Mouse (Mus musculus): ENCODE measurements around the gene Armh2.
A peak's percentile ranks its signal among the peaks of the same experiment; 100 is the strongest.
"Not testable (repeated sequence)": the region's sequence is repeated elsewhere in the genome, so short reads cannot be mapped to it uniquely, and the experiment has no call there.

The Armh2 gene

DNA sequence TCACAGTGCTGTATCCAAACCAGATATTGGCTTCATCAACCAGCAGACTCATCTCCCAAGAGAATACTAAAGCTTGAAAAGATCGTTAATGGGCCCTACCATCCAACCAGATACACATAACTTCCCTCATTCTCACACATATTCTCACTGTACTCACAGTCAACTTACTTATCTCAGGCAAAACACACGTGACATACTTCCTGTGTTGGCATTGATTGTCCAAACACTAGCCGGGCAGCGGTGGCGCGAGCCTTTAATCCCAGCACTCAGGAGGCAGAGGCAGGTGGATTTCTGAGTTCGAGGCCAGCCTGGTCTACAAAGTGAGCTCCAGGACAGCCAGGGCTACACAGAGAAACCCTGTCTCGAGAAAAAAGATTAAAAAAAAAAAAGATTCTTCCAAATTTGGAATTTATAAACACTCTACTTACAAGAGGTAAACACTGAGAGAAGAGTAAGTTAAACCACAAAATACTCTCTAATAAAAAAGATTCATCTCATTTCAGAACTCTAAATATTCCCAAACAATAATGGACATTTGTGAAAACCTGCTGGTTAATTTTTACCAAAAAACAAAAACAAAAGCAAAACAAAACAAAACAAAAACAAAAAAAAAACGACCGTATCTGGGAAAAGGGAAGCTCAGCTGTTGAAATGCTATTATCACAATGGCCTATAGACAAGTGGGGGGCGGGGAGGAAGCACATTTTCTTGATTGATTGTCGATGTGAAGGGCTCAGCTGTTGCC lies 17.0 kb downstream of the Armh2 start:
- no peak for DNase-seq (ENCODE audit: low read depth)

GRCm38 (mm10) chr13:24759451-24759850 lies 18.4 kb downstream of the Armh2 start:
- DNase-seq (ENCODE audit: low read depth), result no peak

GRCm38 (mm10) chr13:24760351-24760870 lies 19.4 kb downstream of the Armh2 start:
- no peak for DNase-seq (ENCODE audit: low read depth)

DNA sequence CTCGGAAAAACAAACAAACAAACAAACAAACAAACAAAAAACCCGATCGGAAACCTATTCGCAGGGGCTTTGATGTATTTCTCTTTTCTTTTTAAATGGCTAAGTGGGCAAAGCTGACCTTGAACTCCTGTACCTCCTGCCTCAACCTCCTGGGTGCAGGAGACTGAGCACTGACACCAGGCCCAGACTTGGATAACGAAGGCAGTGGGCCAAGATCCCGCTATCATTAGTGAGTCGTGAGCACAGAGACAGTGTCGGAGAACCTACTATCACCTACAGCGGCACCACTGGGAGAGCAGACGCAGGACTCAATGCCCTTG lies 20.0 kb downstream of the Armh2 start:
- no peak for DNase-seq (ENCODE audit: low read depth)

DNA sequence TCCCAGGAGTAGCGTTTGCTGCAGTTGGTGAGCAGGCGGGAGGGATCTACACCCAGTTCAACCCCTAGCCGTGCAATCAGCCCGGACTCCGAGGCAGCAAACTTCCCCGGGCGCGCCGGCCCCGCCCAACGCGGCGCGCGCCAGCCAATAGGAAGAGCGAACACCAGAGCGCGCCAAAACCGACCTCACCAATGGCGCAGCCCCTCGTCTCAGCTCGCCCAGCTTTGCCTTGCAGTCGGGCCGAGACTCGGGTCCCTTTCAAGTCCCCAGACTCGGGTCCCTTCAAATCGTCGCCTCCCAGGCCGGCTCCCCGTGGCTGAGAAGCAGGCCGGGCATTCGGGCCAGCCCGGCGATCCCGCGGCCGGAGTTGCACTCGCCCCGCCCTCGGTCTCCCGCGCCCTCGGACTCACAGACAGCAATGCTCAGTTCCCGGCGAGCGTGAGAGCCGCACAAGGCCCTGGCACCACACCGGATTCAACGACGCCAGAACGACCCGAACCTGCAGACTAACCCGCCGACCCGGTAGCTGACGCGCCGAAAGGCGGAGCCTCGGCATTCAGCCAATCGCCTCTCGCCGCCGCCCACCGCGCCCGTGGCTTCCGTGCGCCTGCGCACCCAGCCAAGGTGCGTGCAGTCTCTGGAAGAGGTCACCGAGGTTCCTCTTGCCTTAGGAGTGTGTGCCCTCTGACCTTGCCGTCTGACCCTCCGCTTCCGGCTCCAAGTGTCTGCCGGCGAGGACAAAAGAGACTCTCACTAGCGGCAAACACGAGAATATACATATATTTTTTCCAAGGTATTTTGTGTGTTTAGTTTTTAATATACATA lies 20.6 kb downstream of the Armh2 start, which contains the start of gene Gmnn:
Gmnn (minus strand) TSS at position 521 of the 825 bp plus-strand sequence.
- peak; percentile 94 for DNase-seq (ENCODE audit: low read depth)

DNA sequence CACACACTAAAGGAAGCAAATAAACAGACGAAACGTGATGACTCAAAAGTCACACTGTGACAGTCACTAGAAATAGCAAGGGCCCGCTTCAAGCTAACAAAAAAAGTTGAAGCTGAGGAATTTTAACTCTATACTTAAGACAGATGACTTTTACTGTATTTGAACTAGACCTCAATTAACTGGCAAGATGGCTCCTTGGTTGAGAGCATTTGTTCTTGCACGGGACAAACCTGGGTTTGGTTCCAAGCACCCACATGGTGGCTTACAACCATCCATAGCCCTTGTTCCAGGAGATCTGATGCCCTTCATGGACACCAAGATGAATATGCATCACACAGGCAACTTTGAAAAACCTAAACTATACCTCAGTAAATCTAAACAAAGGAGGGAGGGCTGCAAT lies 21.2 kb downstream of the Armh2 start:
- DNase-seq (ENCODE audit: low read depth), result no peak

DNA sequence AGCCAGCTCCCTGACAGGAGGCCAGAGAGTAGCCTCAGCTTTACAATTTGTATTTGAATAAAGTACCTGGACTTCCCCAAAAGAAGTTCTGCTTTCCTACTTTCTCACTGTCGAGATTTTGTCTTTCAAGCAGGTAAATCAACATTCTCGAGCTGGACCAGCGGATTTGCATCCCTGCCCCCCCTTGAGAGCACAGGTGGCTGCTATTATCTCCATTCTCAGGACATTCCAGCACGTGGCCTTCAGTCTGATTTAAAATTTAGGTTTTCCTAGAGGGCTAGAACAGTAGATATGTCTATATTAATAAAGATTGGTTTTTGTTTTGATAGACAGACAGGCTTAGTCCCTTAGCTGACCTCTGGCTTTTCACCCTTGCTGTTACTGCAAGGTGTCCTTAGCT lies 26.8 kb downstream of the Armh2 start:
- DNase-seq (ENCODE audit: low read depth), result not testable (repeated sequence)

- DNase-seq (ENCODE audit: low read depth), result not testable (repeated sequence)
Measured at GRCm38 (mm10) chr13:24771482-24771881, 30.4 kb downstream of the Armh2 start.

- peak; percentile 89 for DNase-seq (ENCODE audit: low read depth)
Measured at GRCm38 (mm10) chr13:24776146-24776844, 35.3 kb downstream of the Armh2 start.

DNA sequence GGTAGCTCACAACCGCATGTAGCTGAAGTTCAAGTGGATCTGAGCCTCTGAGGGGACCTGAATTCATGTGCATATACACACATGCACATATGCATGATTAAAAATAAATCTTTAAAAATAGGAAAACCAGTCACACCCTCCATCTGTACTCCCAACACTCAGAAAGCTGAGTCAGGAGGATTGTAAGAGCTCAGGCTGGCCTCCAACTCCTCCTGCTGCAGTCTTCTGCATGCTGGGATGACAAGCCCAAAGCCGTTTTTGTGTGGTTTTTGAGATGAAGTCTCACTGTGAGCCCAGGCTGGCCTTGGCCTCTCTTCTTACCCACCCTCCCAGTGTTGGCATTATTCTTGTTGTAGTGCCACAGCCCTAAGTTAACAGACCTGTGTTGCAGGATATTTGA lies 37.0 kb downstream of the Armh2 start:
- DNase-seq (ENCODE audit: low read depth), result no peak

DNA sequence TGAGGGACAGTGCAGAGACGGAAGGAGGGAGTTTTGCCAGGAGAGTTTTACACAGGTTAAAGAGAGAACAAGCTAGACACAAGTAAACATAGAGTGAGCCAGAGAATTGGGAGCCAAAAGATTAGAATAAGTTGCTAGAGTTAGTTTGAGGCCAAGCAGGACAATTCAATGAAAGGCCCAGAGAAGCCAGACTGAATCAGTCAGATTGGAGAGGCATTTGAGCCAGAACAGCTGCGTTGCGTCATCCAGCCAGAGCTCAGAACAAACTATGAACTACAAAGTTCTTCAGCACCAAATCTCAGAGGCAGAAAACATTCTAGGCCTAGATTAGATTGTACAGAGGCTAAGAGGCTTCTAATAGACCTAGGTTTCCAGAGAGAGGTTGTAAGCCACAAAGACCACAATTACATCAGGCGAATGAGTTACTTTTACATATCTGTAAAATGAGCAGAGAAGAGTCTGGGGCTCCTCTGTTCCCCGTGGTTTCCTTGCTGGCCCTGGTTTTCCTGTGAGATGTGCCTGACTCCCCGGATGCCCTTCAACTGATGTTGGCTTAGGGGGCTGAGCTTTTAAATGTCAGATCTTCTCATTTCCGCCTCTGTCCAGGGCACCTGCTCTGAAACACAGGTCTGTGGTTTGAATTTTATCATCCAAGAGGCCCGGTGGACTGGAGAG lies 37.8 kb downstream of the Armh2 start:
- peak; percentile 61 for DNase-seq (ENCODE audit: low read depth)

- DNase-seq (ENCODE audit: low read depth), result no peak
Measured at GRCm38 (mm10) chr13:24781916-24782315, 40.9 kb downstream of the Armh2 start.

DNA sequence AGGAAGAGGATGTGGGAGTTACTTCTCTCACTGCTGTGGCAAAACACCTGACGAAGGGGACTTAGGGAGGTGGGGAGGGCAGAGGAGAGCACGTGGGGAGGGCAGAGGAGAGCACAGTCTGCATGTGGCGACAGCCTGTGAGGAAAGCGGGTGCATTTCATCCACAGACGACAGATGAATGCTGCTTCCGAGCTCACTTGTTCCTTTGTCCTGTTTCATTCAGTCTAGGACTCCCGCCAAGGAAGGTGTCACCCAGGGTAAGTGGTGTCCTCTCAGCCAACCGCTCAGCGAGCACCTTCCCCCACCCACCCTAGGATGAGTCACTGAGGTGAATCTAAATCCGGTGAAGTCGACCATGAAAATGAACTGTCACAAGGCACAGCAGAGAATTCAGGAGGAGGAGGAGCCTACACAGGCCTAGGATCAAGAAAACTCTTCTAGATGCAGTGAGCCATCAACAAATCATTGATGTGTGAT lies 45.0 kb downstream of the Armh2 start:
- peak; percentile 86 for DNase-seq (ENCODE audit: low read depth)

DNA sequence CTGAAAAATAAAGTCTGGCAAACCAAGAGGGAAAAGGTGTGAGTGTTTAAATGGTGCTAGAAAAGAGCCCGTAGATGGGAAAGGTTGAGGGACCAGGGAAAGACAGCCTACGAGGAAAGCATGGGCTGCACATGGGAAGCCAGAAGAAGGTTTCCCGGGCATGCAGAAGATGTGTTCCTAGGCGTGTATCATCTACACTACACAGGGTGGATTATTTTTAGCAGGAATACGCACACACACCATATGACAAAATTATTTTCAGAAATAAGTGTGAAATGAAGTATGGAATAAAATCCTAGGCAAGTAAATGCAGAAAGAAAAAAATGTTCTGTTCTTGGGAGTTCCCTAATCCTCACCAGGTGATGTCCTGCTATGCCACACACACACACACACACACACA lies 46.4 kb downstream of the Armh2 start:
- DNase-seq (ENCODE audit: low read depth), result no peak

DNA sequence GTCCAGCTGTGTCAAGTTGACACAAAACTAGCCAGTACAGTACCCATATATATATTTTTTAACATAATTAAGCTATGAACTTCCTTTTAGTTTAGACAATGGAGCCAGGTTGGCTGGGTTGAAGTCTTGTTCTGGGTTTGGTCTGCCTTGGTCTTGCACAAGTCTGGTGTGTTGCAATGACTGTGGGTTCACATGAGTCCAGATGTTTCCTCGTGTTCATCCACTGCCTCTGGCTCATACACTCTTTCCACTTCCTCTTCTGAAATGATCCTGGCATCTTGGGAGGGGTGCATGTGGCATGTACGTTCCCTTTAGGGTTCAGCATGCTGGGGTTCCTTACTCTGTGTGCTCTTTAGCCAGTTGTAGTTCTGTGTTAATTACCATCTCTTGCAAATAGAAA lies 50.3 kb downstream of the Armh2 start:
- no peak for DNase-seq (ENCODE audit: low read depth)

- no peak for DNase-seq (ENCODE audit: low read depth)
Measured at GRCm38 (mm10) chr13:24792411-24793045, 51.5 kb downstream of the Armh2 start.

Measured in naive thymus-derived CD4-positive, alpha-beta T cell, adult 2 months (primary cell).